Mouse (Mus musculus) heart, postnatal 14 days (tissue): Measurements from ENCODE around the gene Agpat4. TPM values are rescaled to one million over a fixed set of nuclear protein-coding genes. Genes with fewer than 3 reads are reported as not detected.
"Not testable (repeated sequence)": the region's sequence is repeated elsewhere in the genome, so short reads cannot be mapped to it uniquely, and the experiment has no call there.

Experiments
- DNase-seq, 2 experiments: peaks; one replicate each; pipeline ENCODE4 v3.0.0; 2021 to 2022
- intact Hi-C: fragments of 180-260 bp; cut with DNase I; formaldehyde crosslinking; loops from one replicate; pipeline ENCODE4 v1.15.1; 2025
- total RNA-seq, 2 experiments: library from RNA; stranded (reverse); gene quantifications; 2 replicates each; pipeline ENCODE4 v1.2.3; 2021

The Agpat4 gene
- total RNA-seq, 2 experiments from 2014 or later, result 7.5 TPM

DNA sequence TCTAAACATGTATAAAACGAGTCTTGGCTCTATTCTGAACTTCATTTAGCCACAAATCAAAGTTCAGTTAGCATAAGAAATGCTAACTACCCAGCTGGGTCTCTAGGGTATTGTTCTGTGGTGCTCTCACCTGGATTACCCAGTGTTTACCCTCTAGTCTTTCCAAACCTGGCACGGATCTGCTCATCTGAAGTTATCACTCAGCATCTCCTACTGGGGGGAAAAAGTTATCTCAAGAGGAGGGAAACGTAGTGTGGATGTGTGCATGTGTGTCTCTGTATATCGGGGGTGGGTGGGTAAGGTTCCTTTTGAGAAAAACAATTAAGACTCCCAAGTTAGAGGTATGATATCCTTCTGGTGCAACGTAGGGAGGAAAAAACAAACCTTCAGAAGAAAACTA is 1.8 kb downstream of the Agpat4 start:
- intact Hi-C loops, result no loop called here
- DNase-seq, result no peak

DNA sequence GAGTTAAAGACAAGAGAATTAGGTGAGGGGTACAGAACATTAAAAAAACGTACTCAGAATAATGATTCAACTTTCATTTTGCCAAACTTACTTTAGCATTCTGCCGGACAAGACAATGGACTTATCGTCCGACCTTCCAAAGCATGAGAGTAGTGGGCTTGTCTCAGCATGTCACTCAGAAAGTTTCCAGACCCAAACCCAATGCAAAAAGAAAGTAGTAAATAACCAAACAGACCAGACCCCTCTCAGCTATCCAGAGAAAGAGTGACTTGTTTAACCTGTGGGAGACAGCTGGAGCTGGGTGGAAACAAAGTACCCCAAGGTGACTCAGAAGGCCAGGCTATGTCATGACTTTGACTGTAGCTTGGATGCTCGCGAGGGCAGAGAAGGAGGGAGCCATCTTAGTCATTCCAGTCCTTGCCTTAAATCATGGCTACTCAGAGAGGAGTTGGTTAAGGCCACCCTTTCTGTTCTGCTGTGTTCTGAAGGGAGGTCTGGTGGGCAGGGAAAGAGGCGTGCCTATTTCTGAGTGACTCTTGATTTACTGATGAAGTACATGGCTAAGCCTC is 2.8 kb downstream of the Agpat4 start:
- intact Hi-C loops, result no loop called here
- DNase-seq, result no peak

DNA sequence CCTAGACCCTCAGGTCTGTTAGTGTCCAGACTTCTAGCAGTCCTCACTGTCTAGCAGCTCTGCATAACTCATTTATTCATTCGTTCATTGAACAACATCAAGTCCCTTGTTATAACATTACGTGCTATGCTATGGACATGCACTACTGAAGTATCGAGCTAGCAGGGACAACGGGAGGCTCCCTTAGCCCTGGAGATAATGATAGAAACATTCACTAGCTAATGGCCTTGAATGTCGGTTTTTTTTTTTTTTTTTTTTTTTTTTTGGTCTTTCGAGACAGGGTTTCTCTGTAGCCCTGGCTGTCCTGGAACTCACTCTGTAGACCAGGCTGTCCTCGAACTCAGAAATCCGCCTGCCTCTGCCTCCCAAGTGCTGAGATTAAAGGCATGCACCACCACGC is 3.8 kb downstream of the Agpat4 start:
- DNase-seq, intact Hi-C loops: not testable (repeated sequence)

DNA sequence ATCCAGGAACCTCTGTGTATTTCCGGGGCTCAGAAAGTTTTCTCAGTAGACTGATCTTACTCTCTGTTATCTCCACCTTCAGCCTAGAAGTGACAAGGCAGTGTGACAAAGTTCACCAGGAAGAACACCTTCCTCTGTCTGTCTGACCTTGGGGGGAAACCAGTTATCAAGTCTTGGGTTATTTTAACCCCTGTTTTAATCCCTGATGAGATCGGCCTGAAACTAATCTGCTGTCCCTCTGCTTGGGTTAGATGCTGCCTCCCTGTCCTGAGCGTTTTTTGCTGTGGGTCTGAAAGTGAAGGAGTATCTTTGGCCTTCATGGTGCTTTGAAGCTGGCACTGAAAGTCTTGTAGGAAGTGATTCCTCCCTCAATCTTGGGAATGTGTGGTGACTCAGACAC is 4.7 kb downstream of the Agpat4 start:
- DNase-seq, result no peak
- intact Hi-C loops, result no loop called here

DNA sequence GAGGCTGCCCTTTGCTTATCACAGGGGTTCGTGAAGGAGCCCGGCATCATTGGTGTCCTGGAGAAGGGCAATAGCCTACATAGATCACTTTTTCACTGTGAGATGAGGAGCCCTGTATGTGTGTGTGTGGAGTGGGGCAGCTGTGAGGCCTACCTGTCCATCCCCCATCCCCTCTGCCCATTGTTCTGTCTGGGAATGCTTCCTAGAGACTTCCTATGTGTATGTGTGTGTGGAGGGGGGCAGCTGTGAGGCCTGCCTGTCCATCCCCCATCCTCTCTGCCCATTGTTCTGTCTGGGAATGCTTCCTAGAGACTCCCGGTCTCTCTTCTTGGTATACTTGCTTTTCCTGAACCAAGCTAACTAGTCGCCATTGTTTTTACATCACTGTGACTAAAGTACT is 8.6 kb downstream of the Agpat4 start:
- intact Hi-C loops, result no loop called here
- DNase-seq, result no peak

DNA sequence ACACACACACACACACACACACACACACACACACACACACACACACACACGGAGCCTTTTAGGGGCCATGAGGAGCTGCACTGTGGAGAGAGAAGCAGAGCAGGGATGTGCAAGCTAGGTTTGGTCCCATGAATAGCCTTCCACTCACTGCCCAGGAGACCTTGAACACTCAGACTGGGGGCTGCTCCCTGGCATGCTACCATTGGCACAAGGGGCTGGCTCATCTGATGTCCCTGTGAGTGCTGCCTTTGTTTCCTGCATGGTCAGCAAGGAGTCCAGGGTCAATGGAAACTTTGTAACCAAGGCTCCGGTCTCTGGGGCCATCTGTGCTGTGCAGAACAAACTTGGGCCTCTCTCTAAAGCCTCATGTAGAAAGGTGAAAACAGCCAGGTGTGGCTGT is 10.5 kb downstream of the Agpat4 start:
- intact Hi-C loops, result no loop called here
- no peak for DNase-seq

DNA sequence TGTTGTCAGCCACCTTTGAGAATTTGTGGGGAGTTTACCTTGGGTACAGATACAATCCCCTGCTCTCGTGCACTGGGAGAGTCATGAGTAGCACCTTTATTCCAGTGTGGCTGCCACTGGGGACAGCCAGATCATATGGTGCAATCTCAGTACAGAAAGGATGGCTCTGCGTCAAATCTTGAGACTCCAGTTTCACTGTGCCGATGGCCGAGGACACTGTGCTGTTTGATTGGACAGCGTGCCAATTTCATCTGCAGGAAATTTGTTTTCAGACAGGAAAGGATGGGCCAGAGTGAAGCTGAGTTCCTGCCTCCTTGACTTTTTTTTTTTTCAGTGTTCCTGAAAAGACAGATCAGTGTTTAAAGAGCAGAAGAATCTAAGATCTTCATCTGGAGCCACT is 12.7 kb downstream of the Agpat4 start:
- no peak for DNase-seq
- intact Hi-C loops, result no loop called here

DNA sequence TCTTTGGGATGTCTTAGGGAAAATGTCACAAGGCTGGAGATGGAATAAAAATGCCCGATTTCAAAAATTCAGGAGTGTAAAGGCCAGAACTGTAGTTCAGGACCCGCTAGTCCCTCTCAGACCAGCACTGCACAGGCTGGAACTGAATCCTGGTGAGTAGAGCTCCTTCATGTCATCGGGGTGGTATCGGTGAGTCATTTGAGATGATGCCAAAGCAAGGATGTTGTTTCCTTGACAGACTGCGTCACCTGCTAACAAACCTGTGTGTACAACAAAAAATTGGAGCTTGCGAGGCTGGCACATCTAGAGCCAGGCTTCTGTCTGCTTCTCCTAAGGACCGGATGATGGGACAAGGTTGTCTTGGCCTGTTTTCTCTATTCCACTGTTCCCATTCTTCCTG is 13.1 kb downstream of the Agpat4 start:
- intact Hi-C loops, result no loop called here
- DNase-seq, result no peak

DNA sequence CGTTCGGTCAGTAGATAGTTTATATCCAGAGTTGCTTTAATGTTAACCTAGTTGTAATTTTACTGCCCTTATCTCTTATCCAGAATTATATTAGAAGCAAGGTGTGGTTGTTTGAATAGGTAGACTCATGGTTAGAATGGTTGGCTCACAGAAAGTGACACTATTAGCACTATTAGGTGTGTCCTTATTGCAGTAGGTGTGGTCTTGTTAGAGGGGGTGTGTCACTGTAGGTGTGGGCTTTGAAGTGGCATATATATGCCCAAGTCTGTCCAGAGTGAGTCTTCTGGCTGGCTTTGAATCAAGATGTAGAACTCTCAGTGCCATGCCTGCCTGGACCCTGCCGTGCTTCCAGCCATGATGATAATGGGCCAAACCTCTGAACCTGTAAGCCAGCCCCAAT is 14.4 kb downstream of the Agpat4 start:
- intact Hi-C loops, result no loop called here
- DNase-seq, result no peak

DNA sequence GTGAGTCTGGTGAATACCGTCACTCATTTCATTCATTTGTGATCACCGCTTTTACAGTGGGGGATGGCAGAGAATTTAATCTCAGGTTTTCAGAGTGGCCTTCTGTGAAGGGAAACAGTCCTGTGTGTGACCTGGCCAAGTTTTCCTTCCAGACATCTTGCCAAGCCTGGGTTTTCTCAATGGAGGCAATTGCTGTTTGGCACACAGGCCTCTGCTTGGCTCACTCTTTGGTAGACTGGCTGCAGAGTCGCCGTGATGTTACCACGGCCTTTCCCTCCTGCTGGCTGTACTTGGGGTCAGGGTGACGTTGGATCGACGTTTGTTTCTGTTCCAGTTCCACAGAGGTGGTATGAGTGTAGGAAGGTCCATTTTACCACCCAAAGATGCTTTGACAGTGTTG is 15.5 kb downstream of the Agpat4 start:
- intact Hi-C loops, result no loop called here
- DNase-seq, result no peak

DNA sequence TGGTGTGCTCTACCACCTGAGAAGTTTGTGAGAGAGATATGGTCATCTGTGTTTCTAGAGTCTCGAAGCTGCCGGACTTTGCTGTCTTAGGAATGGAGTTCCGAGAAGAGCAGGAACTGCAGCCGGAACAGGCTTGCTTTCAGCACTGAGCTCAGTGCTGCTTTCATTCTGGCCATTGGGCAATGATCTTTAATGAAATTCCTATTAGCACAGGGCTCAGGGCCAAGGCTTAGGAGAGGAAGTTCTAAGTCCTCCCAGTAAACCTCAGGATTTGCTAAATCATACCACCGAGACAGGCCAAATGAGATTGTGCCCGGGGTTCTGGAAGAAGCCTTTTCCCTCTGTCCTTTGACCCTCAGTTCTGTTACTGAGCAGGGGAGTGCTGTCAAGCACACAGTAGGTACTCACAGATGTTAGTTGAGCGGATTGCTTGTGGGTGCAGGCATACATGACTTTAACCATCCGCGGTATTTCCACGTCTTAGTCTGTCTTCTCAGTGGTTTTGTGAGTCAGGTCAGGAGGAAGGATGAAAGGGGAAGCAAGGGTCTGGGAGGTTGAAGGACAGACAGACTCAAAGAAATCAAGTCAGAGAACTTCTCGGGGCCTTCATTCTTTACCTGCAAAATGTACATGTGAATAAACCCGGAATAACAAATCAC is 16.6 kb downstream of the Agpat4 start:
- intact Hi-C loops, result no loop called here
- DNase-seq, result no peak

DNA sequence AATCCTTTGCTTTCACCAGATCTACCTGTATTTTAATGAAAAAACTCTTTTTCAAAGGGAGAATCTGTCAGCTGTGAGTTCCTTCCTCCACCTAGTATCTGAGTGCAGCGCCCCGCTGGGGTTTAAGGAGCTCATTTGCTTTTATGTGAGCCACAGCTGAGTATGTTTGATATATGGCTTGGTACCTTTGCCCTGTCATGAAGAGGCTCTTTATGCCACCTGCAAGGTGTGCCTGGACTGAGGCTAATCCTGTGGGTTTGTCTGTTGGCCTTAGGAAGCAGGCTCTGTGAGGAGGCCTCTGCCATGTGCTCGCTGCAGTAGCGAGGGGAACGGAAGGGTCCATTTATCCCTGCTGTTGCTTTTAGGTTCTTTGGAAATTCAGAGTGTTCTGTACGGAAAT is 19.9 kb downstream of the Agpat4 start:
- intact Hi-C loops, result no loop called here
- DNase-seq, result no peak

DNA sequence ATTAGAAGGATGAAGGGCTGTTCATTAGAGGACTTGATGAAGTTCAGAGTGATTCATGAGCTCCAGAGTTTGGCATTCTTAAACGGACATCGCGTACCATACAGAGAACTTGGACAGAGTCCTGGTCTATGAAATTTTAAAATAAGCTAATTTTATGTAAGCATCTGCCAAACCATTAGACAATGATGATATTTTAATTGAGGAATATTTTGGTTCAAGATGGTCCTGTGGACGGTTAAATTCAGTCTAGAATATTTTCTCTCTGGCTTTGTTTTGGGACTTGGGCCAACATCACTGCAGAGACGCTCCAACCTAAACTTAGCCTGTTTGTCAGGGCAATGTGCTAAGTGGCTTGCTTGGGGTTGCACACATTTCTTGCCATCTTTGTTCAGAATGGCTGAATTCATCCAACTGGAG is 25.5 kb downstream of the Agpat4 start:
- no peak for DNase-seq
- intact Hi-C loops, result no loop called here

DNA sequence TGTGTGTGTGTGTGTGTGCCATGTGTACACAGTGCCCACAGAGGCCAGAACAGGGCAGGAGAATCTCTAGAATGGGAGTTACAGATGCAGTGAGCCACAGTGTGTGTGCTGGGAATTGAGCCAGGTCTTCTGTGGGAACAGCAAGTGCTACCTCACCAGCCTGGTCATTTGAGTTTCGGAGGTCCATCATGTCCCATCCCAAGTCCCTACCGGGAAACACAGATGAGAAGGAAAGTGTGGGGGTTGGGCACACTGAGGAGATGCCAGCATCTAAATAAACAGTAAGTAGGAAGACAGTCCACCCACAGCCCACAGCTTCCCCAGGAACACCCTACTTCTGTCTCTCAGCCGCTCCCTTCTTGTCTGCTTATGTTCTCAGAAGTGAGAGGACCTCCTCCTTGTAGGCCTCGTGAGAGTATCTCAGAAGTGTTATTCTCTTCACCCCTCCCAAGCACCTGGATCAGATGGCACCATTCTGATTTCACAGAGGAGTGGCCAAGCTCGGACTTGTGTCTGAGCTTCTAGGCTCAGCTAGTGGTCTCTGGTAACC is 27.7 kb downstream of the Agpat4 start:
- intact Hi-C loops, result no loop called here
- DNase-seq, result no peak

DNA sequence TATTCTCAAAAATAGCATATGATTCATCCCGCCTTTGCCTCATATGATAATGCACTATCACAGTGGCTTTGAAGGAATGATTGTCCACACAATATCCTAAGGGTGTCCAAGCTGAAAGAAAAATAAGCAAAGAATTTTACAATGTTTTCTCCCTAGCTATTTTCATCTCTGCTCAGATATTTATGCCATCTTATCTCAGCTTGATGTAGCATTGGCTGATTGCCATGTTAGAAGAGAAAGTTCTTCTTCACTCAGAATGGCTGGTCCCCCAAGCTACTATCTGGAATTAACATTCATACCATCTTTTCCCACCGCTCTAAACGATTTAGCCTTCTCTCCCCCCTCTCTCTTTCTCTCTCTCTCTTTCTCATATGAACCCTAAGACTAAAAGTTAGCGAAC is 29.3 kb downstream of the Agpat4 start:
- intact Hi-C loops, result no loop called here
- DNase-seq, result no peak

DNA sequence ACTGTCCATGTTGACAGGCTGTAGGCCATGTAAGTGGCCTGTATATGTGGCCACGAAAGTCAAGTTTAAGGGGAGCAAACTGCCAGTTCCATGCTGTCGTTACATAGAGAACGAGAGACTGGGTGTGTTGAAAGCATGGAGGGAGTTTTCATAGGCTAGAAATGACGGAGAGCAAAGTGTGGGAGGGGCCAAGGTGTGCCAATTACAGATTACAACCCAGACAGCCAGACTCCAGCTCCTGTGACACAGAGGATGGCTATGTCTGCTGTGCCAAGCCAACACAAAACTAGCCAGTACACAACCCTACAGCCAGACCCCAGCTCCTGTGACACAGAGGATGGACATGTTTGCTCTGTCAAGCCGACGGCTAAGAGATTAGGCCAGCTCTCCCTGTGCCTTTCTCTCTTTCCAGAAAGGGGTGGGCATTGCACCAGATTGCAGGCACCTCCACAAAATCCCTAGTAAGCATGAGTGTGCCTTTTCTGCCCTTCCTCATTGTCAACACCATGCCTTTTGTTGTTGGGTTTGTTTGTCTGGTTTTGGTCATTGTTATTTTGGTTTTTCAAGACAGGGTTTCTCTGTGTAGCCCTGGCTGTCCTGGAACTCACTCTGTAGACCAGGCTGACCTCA is 30.8 kb downstream of the Agpat4 start:
- DNase-seq, result no peak
- intact Hi-C loops, result no loop called here

DNA sequence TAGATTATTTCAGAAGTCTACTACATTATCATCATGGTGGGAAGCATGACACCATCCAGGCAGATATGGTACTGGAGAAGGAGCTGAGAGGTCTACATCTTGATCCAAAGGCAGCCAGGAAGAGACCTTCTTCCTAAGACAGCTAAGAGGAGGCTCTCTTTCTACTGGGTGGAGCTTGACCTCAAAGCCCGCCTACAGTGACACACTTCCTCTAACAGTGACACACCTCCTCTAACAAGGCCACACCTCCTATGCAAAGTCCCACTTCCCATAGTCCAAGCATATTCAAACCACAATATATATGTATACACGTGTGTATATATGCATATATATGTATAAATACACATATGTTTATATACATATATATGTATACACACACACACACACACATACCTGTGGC is 32.5 kb downstream of the Agpat4 start:
- no peak for DNase-seq
- intact Hi-C loops, result no loop called here

DNA sequence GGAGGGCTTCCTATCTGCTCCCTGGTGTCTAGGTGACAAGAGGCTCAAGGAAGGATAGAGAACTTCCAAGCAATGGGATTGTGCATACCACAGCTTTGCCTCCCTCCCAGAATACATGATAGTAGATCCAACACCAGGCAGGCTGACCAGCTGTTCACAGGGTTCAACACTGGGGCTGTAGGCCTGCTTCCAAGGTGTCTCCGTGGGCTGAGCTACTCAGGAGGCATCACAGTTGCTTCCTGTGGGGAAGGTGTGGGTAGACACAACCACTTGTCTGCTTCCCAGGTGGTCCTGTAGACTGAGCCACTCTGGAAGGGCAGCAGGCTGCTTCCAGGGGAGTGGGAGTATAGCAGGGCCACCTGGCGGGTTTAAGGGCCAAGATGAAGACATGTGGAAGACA is 35.8 kb downstream of the Agpat4 start:
- intact Hi-C loops, result no loop called here
- no peak for DNase-seq

DNA sequence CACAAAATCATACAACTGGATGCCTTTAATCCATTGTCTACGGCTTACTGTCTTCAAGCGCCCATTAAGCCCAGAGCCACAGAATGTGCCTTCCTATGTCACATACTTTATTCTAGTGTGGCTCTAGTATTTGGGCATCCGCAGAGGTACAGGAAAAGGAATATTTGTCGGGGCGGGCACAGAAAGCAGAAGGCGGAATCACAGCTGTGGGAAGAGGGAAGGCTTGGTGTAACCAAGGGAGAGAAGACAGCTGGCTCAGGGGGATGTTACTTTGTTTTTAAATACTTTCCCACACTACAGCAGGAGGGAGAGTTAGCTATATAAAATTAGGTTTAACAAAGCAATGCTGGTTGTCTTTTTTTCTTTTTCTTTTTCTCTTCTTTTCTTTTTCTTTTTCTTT is 36.7 kb downstream of the Agpat4 start:
- DNase-seq, result no peak
- intact Hi-C loops, result no loop called here

DNA sequence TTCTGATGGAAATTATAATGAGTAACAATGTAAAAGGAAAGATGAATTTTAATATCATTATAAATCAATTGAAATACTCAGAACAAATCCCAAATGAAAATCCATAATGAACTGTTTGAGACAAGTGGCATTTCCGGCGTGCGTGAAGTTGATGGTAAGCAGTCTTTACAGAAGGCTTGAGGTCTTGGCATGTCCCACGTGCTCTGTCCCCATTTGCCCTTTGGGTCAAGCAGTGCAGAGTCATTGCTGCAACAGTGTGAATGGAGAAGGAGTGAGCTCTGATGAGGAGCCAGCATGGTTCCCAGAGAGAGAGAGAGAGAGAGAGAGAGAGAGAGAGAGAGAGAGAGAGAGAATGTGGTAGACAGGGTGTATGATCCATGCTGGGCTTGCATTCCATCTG is 37.4 kb downstream of the Agpat4 start:
- intact Hi-C loops, result no loop called here
- no peak for DNase-seq

DNA sequence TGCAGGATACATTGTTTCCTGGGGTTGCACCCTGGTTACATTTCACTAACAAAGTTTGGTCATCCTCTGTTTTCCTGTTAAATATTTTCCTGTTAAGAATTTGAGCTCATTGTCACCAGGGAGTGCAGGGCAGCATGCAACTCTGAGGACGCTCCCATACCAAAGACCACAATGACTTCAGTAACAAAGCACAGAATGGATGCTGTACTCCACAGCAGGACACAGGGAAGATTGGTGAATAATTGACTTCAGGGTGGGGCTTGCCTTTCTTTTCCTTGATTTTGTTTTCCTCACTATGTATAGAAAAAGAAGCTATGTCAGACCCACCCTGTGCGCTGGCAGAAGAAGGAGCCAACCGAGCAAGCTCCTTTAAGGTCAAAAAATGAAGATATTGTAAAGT is 38.2 kb downstream of the Agpat4 start:
- intact Hi-C loops, result no loop called here
- no peak for DNase-seq

DNA sequence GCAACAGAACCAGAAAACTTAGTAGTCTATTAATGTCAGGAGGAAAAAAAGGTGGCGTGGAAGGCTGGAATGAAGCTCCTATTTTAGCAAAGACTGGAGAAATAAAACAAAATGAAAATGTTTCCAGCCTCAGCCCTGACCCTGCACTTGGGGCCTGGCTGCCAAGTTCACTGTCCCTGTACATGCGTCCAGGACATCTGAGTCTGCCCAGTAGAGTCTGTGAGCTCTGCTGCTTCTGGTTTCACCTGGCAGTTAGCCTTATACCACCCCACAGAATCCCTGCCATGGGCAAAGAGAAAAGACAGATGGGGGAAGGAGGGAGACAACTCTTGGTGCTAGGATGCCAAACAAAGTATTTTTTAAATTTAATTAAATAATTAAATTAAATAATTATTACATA is 38.7 kb downstream of the Agpat4 start:
- DNase-seq, result no peak
- intact Hi-C loops, result no loop called here
